Mouse (Mus musculus): ENCODE measurements at regions not wholly inside any gene's neighbourhood (a gene's known extent, or its start where the extent isn't known, plus 50 kb on each side); places are given as distances from the start of the nearest gene placed in this dataset.

DNA sequence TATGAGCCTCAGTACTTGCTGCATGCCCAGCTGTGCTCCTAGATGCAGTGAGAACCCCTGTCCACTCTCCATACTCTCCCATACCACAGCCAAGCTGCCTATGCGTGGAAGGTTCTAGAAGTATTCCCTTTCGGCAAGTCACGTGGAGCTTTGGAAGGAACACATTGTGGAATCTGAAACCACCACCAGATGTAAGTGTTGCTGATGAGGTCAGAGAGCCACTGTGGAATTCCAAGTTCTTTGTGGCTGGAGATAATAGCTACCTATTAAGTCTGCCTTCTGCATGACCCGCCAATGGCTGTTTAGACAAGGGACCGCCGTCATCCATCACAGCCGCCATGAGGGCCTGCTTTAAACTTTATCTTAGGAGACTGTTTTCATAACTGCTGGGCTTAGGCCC is 84.7 kb upstream of the Errfi1 start:
- no peak for DNase-seq (ENCODE audit: low spot score in 2 of 2)

DNA sequence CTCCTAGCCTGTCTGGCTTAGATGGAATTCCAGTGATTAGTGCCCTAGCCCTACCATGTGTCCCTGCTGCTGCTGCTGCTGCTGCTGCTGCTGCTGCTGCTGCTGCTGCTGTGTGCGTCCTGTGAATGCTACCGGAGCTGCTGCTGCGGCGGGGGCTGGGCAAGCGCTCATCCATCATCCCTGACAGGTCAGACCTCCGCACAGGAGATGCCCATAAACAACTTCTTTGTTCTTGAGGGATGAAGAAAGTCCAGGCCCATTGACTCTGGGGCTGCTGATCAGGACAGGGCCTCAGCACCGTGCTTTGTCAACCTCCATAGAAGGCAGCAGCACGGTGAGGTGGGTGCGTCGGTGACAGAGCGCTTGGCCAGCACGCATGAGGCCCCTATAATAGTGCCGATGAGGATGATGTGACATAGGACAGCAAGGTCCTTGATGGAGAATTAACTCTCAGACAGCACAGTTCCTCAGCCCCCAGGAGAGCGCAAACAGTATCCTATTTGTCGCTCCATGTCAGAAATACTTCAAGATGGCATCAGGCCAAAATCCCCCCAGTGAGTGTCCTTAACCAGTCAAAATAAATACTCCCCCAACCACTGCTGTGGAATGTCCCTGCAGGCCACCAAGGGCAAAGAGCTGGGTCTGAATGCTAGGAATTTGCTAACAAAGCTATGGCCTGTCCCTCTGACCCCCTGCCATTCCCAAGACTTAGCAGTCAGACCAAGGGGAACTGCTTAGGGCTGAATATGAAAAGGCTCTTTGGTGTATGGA is 95.1 kb upstream of the Errfi1 start:
- DNase-seq (ENCODE audit: low spot score in 2 of 2): no peak

- no peak for DNase-seq (ENCODE audit: low spot score in 2 of 2)
Measured at GRCm38 (mm10) chr4:150757815-150758426, 95.8 kb upstream of the Errfi1 start.

GRCm38 (mm10) chr4:150757291-150757741 is 96.4 kb upstream of the Errfi1 start:
- DNase-seq (ENCODE audit: low spot score in 2 of 2): no peak

DNA sequence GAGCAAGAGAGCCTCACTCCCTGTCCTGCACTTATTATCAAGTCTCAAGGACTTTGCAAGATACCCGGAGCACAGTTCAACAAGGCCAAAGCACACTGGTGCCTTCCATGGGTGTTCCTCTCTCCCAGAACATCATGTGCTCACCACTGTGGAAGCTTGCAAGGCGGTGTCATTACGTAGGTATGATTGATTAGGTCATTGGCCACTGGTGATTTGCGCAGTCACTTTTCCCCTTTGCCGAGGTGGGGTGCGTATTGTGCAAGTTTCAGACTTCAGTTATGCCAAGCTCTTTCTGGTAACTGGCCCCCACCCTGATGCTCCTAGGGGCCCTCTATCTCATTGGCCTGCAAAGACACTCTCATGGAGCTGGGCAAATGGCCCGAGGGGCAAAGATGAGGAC is 98.3 kb upstream of the Errfi1 start:
- no peak for DNase-seq (ENCODE audit: low spot score in 2 of 2)

DNA sequence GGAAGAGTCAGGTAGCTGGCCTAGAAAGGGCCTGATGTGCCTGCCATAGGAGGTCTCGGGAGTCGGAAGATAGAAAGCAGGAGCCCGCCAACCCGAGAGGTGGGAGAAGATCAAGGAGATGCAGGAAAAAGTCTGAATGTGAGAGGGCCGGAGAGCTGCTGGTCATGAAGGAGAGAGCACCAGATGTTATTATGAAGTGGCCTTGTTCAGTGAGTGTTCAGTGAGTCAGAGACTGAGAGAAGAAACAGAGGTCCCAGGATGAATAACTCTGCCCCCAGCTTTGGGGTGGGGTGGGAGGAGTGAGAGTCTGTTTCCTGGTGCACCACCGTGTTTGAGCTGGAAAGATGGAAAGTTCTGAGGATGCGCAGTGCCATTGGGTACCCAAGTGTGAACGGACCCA is 100.2 kb upstream of the Slc45a1 start:
- no peak for DNase-seq (ENCODE audit: low spot score in 2 of 2)

DNA sequence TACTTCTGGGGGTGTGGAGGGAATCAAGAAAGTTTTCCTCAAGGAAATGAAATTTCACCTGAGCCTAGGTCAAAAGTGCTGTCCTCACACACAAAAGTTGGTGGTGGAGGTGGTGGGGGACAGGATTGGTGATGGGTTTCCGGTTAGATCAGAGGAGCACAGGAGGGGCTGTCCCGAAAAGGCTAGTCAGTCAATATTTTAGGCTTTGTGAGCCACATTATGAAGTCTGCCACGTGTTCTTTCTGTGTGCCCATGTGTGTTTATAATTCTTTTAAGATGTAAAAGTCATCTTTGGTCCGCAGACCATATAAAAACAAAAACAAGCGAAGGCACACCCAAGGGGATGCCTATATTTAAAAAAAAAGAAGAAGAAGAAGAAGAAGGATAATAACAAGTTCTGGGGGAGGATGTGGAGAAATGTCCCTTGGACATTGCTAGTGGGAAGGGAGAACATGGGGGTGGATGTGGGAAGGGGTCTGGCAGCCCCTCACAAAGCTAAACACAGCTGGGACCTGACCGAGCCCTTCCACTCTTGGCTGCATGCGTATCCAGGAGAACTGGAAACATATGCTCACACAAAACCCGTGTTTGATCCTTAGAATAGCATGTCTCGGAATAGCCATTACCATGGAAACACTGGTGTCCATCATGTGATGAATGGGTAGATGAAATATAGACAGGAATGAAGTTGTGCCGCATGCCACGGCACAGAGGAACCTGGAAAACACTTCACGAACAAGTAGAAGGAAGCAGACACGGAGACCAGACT is 98.7 kb upstream of the Slc45a1 start:
- DNase-seq (ENCODE audit: low spot score in 2 of 2): no peak

DNA sequence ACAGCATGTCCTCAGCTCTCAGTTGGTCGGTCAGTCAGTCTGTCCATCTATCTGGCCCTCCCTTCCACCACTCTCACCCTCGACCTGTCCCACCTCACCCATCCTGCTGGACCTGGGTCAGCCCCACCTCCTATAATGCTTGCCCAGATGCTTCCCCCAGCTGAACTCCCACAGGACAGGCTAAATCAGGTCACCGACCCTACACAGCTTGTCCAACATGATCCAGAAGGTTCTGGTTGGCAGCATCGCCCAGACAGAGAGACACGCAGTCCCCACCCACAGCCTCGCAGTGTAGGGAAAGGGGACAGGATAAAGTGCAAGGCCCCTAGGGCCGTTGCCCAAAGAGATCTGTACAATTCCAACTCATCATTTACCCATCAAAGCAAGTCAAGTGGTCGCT is 97.1 kb upstream of the Slc45a1 start:
- DNase-seq (ENCODE audit: low spot score in 2 of 2): no peak

- no peak for DNase-seq (ENCODE audit: low spot score in 2 of 2)
Measured at GRCm38 (mm10) chr4:150748099-150749000, 96.4 kb upstream of the Slc45a1 start.

- no peak for DNase-seq (ENCODE audit: low spot score in 2 of 2)
Measured at GRCm38 (mm10) chr4:150746430-150746923, 94.5 kb upstream of the Slc45a1 start.

DNA sequence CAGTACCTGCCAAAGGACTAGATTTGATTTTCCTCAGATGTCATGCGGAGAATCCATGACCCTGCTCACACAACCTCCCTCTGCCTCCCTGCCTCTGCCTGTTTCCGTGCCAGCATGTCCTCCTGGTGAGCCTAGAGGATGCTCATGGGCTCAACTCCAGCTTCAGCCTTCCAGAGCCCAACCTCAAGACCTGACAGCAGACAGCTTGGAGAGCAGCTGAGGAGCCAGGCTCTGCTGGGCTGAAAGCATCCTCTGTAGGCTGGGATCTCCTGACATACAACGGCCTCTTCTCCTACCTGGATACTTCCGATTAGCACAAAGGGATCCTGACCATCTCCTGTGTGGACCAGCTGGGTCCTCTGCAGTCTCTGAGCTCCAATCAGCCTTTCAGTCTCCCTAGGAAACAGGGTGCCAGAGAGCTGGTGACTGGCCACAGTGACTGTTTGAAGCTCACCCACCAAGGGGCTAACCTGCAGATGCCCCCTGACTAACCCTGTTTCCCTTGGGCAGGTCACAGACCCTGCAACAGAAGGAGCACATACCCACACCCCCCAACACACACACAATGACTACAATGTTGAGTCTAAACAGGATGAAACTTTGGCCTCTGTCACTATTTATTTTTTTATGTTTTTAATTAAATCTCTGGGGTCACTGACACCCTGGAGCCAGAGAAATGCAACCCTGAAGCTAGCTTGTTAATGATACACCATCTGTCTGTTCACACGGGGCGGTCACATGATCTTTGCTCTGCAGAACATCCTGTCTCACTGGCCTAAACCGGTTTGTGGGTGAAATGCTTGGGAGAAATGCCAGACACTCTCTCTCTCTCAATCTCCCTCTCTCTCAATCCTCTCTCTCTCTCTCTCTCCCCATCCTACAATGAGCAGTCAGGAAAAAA is 93.8 kb upstream of the Slc45a1 start:
- DNase-seq (ENCODE audit: low spot score in 2 of 2): peak; percentile 32 to 44

DNA sequence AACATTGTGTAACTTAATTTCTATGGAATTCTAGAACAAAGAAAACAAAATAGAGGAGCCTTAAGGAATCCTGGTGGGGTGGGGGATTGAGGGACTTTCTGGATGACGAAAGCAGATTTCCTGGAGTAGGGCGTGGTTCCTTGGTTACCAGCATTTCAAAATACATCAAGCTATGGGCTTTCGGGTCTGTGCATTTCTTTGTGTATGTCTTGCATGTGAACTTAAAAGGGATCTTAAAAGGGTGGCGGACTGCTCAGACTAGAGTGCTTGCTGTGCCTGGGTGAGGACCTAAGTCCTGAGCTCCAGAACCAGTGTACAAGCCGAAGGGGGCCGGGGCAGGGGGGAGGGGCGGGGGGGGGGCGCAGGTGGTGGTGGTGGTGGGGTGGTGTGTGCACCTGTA is 91.5 kb upstream of the Slc45a1 start:
- DNase-seq (ENCODE audit: low spot score in 2 of 2): no peak

GRCm38 (mm10) chr4:150743103-150743502 is 91.1 kb upstream of the Slc45a1 start:
- DNase-seq (ENCODE audit: low spot score in 2 of 2): no peak

DNA sequence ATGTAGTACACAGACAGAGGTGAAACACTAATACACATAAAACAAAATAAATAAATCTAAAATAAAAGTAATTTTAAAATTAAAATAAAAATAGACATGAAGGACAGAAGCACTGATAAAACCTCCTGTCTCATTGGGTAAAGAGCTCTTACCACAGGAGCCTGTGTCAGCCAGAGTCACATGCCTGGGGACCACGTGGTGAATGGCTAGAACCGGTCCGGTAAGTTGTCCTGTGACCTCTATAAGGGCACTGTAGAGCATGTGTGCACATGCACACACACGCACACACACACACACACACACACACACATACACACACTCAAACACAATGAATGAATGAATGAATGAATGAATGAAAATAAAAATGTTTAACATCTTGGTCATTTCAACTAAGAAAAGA is 89.8 kb upstream of the Slc45a1 start:
- no peak for DNase-seq (ENCODE audit: low spot score in 2 of 2)

DNA sequence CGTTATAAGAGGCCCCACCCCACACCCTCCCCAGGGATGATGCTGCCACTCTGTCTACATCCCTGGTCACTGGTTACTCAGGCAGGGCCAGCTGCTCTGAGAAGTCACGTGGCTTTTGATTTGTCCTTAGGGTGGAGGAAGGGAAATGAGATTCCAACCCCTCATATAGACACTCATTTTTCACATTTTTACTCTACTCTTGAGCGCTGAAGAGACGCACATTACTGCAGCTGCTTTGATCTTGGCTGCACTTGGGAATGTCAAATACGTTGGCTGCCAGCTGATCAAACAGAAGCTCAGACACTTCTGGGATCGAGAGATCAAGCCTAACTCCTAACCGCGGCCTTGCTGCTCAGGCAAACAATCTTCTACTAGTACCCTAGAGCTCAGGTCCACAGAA is 88.2 kb upstream of the Slc45a1 start:
- no peak for DNase-seq (ENCODE audit: low spot score in 2 of 2)

DNA sequence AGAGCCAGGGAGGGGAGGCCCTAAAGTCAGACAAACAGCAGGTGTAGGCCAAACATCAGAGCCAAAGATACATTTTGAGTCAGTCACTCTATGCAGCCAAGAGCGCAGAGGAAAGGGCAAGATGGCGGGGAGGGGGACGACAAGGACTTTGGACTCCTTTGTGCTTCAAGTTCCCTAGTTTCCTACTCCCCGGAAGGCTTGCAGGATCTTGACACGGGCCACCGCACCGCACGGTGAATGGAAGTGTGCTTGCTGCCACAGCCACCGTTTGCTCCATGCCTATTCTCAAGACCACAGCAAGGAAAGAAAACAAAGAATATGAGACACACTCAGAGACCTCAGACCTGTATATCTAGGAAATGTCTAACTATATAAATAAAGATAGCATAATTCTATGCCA is 86.8 kb upstream of the Slc45a1 start:
- no peak for DNase-seq (ENCODE audit: low spot score in 2 of 2)

DNA sequence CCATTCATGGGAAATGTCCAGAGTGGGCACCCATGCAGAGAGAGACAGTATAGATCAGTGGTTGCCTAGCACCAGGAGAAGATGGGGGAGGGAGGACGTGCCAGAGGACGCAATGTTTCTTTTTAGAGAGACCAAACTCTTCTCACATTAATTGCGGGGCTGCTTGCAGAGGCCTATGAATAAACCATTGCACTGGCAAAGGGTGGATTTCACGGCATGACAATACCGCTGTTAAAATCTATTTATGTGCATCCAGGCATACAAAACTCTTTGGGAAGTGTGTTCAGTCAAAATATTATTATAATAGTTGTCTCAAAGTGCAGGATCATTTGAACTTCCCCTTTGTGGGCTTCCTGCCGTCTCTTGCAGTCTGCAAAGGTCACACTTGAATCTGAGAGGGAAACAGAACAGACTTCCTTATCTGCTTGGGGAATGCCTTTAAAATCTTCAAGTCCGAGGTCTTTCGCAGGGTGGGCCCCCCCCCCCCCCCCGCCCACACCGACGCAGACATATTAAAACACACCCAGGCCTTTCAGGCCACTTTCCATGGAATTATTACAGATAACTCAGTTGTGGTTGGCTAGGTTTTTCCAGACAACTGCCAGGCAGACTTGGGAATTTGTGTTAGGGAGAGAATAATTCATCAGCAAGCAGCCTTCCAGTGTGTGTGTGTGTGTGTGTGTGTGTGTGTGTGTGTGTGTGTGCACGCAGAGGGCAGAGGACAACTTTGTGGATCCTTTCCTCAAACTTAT is 78.3 kb upstream of the Slc45a1 start:
- DNase-seq (ENCODE audit: low spot score in 2 of 2): no peak

- no peak for DNase-seq (ENCODE audit: low spot score in 2 of 2)
Measured at GRCm38 (mm10) chr4:150726539-150726938, 74.6 kb upstream of the Slc45a1 start.

DNA sequence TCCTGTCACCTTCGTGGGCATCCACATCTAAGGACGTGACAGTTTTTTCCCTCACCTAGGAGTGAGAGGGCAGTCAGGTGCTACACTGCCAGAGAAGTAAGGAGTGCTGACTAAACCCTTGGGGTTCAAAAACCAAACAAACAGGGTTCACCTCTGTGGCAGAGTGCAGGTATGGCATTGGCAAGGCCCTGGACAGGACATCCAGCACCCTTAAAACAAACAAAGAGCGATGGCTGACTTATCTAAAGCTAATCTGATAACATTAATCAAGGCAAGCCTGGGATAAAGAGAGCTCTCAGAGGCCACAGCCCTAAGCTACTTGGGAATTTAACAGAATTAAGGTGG is 74.1 kb upstream of the Slc45a1 start:
- no peak for DNase-seq (ENCODE audit: low spot score in 2 of 2)

Measured in natural killer cell, adult 2 months (primary cell).